Mouse (Mus musculus) embryonic stem cell, embryonic (primary cell): ENCODE data around the gene Btbd17.

ENCODE experiments used
- CTCF ChIA-PET, 4 experiments: fragments of 300-600 bp in 2 of 4; fragments of 350-600 bp in 2 of 4; sonication (Branson Sonifier 250); formaldehyde crosslinking; loops; one replicate each; lab custom pipeline; 2022; ENCODE audit warnings: inconsistent platforms in 2 of 4; lab: Charles Lee
- POLR2A ChIA-PET, 4 experiments: fragments of 300-600 bp in 2 of 4; fragments of 350-600 bp in 2 of 4; sonication (Branson Sonifier 250); formaldehyde crosslinking; loops; one replicate each; lab custom pipeline; 2022; ENCODE audit warnings: antibody characterized with exemption in 4 of 4, inconsistent platforms in 1 of 4; lab: Charles Lee

The Btbd17 gene

GRCm38 (mm10) chr11:114814873-114815592, 19.3 kb upstream of the Btbd17 start:
- CTCF ChIA-PET, result interaction anchor here in 3 of 4 experiments (0.5 to 1.8 kb wide), 9 partner anchors 61 to 1562 kb away, joined by 3 to 5 read pairs (median 4); no protein-coding TSS in a partner anchor
- POLR2A ChIA-PET, result interaction anchor here in 3 of 4 experiments (0.6 to 2.3 kb wide), 5 partner anchors 14 to 193 kb away, joined by 3 to 14 read pairs (median 4); no protein-coding TSS in a partner anchor

- POLR2A ChIA-PET, result interaction anchor here in 2 of 4 experiments (0.6 to 1.5 kb wide), 4 partner anchors 10 to 175 kb away, joined by 3 to 7 read pairs (median 4); no protein-coding TSS in a partner anchor
- CTCF ChIA-PET, result interaction anchor here (0.6 to 5.8 kb wide), 20 partner anchors 9 to 351 kb away, joined by 3 to 63 read pairs (median 4); no protein-coding TSS in a partner anchor
Observed at GRCm38 (mm10) chr11:114812731-114813240, 17.0 kb upstream of the Btbd17 start.

DNA sequence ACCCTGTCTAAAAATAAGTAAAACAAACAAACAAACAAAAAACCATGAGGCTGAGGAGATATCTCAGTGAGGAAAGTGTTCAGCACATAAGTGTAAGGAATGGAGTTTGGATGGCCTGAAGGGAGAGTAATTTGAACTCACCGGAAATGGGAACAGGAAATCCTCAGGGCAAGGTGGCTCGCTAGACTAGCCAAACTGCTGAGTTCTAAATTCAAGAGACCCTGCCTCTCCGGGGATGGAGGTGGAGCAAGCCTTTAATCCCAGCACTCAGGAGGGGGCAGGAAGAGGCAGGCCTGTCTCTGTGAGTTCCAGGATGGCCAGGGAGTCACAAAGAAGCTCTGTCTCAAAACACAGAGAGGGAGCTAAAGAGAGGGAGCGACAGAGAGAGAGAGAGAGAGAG, 14.6 kb upstream of the Btbd17 start:
- POLR2A ChIA-PET, result interaction anchor here in 3 of 4 experiments (0.7 to 2.8 kb wide), 6 partner anchors 9 to 114 kb away, joined by 3 to 15 read pairs (median 4); no protein-coding TSS in a partner anchor
- CTCF ChIA-PET, result interaction anchor here (0.6 to 5.8 kb wide), 9 partner anchors 9 to 318 kb away, joined by 3 to 63 read pairs (median 3); no protein-coding TSS in a partner anchor

DNA sequence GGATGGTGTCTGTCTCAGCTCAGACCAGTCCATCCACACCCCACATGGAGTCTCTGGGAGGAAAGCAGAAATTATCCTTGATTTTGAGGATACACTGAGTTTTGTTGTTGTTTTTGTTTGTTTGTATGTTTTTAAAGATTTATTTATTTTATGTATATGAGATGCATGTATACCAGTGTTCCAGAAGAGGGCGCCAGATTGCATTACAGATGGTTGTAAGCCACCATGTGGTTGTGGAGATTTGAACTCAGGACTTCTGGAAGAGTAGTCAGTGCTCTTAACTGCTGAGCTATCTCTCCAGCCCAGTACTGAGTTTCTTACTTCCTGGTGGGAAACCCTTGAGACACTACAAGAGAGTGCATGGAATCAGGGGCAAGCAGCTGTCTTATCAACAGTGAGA, 13.6 kb upstream of the Btbd17 start:
- ChIA-PET CTCF (interaction anchor here in 3 of 4 experiments (0.6 to 5.8 kb wide), 15 partner anchors 9 to 103 kb away, joined by 3 to 63 read pairs (median 4); partner anchors contain the start of gene Btbd17 (in 1 of the 3)), POLR2A (interaction anchor here in 3 of 4 experiments (0.7 to 2.8 kb wide), 5 partner anchors 10 to 62 kb away, joined by 3 to 15 read pairs (median 3); no protein-coding TSS in a partner anchor)

GRCm38 (mm10) chr11:114807686-114808427, 12.1 kb upstream of the Btbd17 start:
- ChIA-PET POLR2A (interaction anchor here in 3 of 4 experiments (0.6 to 1.7 kb wide), 11 partner anchors 11 to 608 kb away, joined by 3 to 5 read pairs (median 4); no protein-coding TSS in a partner anchor), CTCF (interaction anchor here (0.5 to 5.8 kb wide), 16 partner anchors 9 to 241 kb away, joined by 3 to 63 read pairs (median 4); partner anchors contain the start of gene Btbd17 (in 1 of the 4))

- POLR2A ChIA-PET, result interaction anchor here in 2 of 4 experiments (0.6 to 1.7 kb wide), 6 partner anchors 9 to 609 kb away, joined by 3 to 5 read pairs (median 4); no protein-coding TSS in a partner anchor
Observed at GRCm38 (mm10) chr11:114807025-114807424, 11.3 kb upstream of the Btbd17 start.

GRCm38 (mm10) chr11:114803990-114804389, 8.2 kb upstream of the Btbd17 start:
- ChIA-PET CTCF (interaction anchor here in 2 of 4 experiments (0.9 to 1.2 kb wide), 2 partner anchors 8 to 120 kb away, joined by 3 to 8 read pairs; no protein-coding TSS in a partner anchor), POLR2A (interaction anchor here in 2 of 4 experiments (0.6 to 2.2 kb wide), 3 partner anchors 19 to 111 kb away, joined by 4 to 7 read pairs (median 7); no protein-coding TSS in a partner anchor)

More at GRCm38 (mm10) chr11:114807025-114807424, 11.3 kb upstream of the Btbd17 start:
- CTCF ChIA-PET, result interaction anchor here in 2 of 4 experiments (0.9 to 3.1 kb wide), 4 partner anchors 21 to 242 kb away, joined by 3 to 29 read pairs (median 5); no protein-coding TSS in a partner anchor

- POLR2A ChIA-PET, result interaction anchor here in 3 of 4 experiments (0.5 to 2.4 kb wide), 7 partner anchors 12 to 135 kb away, joined by 3 to 7 read pairs (median 4); partner anchors contain the start of gene Rpl38 (in 1 of the 3)
- CTCF ChIA-PET, result interaction anchor here in 3 of 4 experiments (0.6 to 2.2 kb wide), 11 partner anchors 9 to 121 kb away, joined by 3 to 18 read pairs (median 4); no protein-coding TSS in a partner anchor
Observed at GRCm38 (mm10) chr11:114802540-114803267, 7.0 kb upstream of the Btbd17 start.

GRCm38 (mm10) chr11:114801906-114802305, 6.2 kb upstream of the Btbd17 start:
- ChIA-PET CTCF (interaction anchor here (0.6 to 2.2 kb wide), 11 partner anchors 9 to 407 kb away, joined by 3 to 7 read pairs (median 3); no protein-coding TSS in a partner anchor), POLR2A (interaction anchor here in 2 of 4 experiments (1.1 to 2.4 kb wide), 6 partner anchors 11 to 134 kb away, joined by 3 to 7 read pairs (median 5); partner anchors contain the start of gene Rpl38 (in 1 of the 2))

DNA sequence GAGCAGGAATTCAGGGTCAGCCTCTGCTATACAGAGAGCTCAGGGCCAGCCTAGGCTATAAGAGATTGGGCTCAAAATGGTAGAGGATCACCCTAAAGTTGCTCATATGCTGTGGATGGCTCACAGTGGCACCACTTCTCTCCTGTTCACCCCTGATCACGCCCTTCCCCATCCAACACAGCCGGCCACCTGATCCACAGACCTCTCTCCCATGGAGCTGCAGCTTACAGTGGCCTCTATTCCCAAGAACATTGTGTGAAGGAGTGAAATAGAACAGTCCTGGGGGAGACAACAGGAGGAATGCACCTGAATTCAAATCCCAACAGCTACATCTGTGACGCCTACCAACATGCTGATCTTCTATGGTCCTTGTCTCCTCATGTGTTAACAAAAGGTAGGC, 2.9 kb upstream of the Btbd17 start, which contains the start of gene Gpr142:
TSS of gene Gpr142 (plus strand) at position 301 of the 400 bp plus-strand sequence.
- CTCF ChIA-PET, result interaction anchor here in 2 of 4 experiments (0.7 to 1.9 kb wide), 2 partner anchors 8 to 889 kb away, joined by 3 to 5 read pairs; no protein-coding TSS in a partner anchor

DNA sequence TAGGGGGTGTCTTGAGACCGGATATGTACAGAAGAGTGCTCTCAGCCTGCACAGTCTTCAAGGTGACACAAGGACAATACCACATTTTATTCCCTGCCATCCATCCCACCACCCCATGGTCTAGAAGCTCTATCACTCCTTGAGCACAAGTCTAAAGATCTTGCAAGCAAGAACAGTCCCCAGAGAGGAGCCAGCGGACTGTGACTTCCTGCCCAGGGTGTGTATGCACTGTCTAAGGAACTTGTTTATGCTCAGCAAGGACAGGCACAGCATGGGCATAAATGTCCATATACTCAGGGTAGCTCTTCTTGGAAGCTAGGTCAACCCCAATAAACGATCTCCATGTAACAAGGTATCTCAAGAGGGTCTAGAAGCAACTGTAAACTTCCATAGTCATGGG, 2.2 kb upstream of the Btbd17 start:
- POLR2A ChIA-PET, result interaction anchor here in 1 of 4 experiments (0.6 kb wide), 1 partner anchor 78 kb away, joined by 3 read pairs; no protein-coding TSS in a partner anchor

More for the DNA sequence above, 2.9 kb upstream of the Btbd17 start, which contains the start of gene Gpr142:
- POLR2A ChIA-PET, result interaction anchor here in 1 of 4 experiments (0.6 kb wide), 1 partner anchor 78 kb away, joined by 3 read pairs; no protein-coding TSS in a partner anchor

DNA sequence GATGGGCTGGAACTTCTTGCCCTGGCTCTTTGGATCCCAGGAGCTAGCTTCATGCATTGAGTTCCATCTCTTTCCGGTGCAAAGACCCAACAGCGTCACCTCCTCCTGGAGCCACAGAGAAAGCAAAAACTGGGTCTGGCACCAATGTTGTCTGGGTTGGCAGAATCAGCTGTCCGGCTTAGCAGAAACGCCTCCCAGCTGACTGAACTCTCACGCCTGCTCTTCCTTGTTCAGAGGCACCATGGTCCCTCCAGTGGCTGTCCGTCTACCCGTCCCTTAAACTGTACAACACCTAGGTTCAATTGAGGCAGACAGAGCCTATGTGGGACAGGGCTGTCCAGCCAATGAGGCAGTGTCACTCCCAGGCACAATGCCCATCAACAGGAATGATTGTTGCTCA, 1.4 kb upstream of the Btbd17 start:
- ChIA-PET CTCF (interaction anchor here in 1 of 4 experiments (0.6 kb wide), 1 partner anchor 61 kb away, joined by 3 read pairs; no protein-coding TSS in a partner anchor), POLR2A (interaction anchor here in 1 of 4 experiments (0.5 kb wide), 1 partner anchor 70 kb away, joined by 5 read pairs; no protein-coding TSS in a partner anchor)

More for the DNA sequence above, 2.2 kb upstream of the Btbd17 start:
- CTCF ChIA-PET, result no interaction called here

DNA sequence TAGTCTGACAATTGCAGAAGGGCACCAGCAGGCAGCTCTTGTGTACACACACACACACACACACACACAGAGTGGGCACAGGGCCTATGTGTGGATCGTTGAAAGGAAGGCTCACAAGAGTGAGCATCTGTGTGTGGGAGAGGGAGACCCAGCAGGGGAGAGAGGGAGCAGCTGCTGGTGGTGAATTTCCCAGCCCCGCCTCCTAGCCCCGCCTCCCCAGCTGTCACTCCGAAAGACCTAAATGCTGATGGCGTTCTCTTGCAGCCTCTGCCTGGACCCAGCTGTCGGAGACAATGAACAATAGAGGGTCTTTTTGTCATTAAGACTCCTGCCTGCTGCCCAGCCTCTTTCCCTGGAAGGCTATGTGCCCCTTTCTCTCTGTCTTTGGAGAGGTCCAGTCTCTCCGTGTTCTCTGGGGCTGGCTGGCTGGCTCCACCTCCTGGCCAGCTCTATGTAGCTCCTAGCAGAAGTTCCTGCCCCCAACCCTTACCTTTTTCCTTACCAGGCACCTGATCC, 456 bp downstream of the Btbd17 start:
- POLR2A ChIA-PET, result interaction anchor here in 3 of 4 experiments (0.6 to 1.5 kb wide), 14 partner anchors 9 to 1044 kb away, joined by 3 to 8 read pairs (median 3); partner anchors contain the start of gene Cdc42ep4 (in 1 of the 3)
- CTCF ChIA-PET, result interaction anchor here (0.5 to 2.2 kb wide), 22 partner anchors 9 to 1140 kb away, joined by 3 to 15 read pairs (median 3); no protein-coding TSS in a partner anchor

DNA sequence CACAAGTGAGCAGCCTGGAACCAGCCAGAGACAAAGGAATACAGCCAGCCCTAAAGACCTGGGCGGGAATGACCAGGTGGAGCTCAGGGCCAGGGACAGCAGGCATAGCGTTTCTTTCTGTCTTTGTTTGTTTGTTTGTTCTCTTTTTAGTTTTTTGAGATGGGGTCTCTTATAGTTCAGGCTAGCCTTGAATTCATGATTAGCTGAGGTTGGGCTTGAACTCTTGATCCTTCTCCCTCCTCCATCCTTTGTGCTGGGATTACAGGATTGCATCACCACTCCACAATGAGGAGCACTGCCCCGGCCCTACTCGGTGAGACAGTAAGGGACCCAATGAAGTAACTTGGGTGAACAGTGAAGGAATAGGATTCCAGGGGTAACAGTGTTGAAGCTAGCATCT, 1.1 kb downstream of the Btbd17 start:
- ChIA-PET POLR2A (interaction anchor here in 3 of 4 experiments (0.7 to 1.5 kb wide), 9 partner anchors 9 to 259 kb away, joined by 3 to 8 read pairs (median 3); no protein-coding TSS in a partner anchor), CTCF (interaction anchor here (0.8 to 2.2 kb wide), 12 partner anchors 8 to 316 kb away, joined by 3 to 15 read pairs (median 4); no protein-coding TSS in a partner anchor)

- POLR2A ChIA-PET, result interaction anchor here in 2 of 4 experiments (0.5 to 1.5 kb wide), 4 partner anchors 8 to 126 kb away, joined by 3 to 8 read pairs (median 5); partner anchors contain the start of gene Rpl38 (in 1 of the 2)
- CTCF ChIA-PET, result interaction anchor here in 2 of 4 experiments (1.4 to 2.2 kb wide), 4 partner anchors 8 to 119 kb away, joined by 6 to 12 read pairs (median 10); no protein-coding TSS in a partner anchor
Observed at GRCm38 (mm10) chr11:114793868-114794545, 1.7 kb downstream of the Btbd17 start.
